Mouse (Mus musculus): ENCODE measurements at regions not wholly inside any gene's neighbourhood (a gene's known extent, or its start where the extent isn't known, plus 50 kb on each side); places are given as distances from the start of the nearest gene placed in this dataset.

DNA sequence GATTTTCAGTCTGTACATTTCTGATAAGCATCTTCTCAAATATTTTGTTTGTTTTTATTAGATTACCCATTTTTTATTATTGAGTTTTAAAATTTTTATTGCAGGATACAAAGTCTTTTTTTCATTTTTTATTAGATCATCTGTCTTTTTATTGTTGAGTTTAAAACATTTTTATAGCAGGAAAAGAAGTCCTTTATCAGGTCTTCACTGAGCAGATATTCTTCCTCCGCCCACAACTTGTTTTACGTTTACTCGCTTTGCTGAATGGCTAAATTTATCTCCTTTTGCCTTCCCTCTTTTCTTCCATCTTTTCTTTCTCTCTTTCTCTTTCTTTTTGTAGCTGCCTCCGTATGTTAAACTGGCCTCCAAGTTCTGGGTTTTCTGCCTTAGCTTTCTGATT lies 721.5 kb downstream of the Adgrl2 start:
- DNase-seq (ENCODE audit: extremely low spot score in 1 of 2, low spot score in 2 of 2) = no peak
- intact Hi-C loops (cut with DNase I) = no loop called here

DNA sequence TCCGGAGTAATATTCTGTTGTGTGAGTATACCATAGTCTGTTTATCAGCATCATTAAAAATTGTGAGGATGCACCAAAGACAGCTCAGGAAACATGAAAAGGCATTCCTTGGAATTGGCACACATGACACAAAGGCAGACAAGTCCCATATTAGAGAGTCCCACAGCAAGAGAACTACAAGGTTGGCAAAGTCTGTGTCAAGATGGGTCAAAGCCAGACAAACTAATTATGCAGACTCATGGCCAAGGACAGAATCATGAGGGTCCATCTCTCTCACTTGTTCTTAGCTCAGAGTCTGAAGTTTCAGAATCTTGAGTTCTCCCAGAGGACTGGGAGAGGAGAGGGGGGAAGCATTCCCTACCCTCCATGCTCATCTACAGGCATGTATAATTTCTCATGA lies 731.1 kb downstream of the Adgrl2 start:
- DNase-seq (ENCODE audit: extremely low spot score in 1 of 2, low spot score in 2 of 2) = no peak
- intact Hi-C loops (cut with DNase I) = no loop called here

DNA sequence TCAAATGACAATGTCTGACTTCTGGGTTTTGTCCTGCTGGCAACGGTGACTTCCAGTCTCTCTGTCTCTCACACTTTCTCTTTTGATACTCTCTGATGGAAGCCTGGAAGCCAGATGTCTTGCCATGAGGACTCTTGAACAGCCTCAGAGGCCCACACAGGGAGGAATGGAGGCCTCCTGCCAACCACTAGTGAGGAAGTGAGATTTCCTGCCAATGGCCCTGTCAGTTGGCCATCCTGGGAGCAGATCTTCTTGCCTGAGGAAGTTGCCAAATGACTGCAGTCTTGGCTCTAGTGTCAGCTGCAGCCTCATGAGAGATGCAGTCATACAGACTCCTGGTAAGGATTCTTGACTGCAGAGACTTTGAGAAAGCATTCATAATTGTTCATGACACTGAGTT lies 741.7 kb downstream of the Adgrl2 start:
- DNase-seq (ENCODE audit: extremely low spot score in 1 of 2, low spot score in 2 of 2) = peak; percentile 22 to 23
- intact Hi-C loops (cut with DNase I) = no loop called here

DNA sequence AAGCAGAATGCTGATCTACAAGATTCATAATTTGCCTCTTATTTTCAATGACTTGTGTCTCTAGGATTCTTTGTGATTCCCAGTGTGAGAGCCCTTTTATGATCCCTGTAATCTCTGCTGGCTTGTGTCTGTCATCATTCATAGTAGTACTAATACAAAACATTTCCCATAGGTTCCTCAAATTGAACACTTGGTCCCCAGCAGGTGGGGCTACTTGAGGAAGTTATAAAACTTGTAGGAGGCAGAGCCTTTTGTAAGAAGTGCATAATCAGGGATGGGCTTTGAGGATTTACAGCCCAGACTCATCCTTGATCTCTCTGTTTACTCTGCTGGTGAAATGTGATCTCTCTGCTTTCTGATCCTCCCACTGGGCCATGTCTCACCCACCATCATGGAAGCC lies 743.6 kb downstream of the Adgrl2 start:
- intact Hi-C loops (cut with DNase I) = no loop called here

DNA sequence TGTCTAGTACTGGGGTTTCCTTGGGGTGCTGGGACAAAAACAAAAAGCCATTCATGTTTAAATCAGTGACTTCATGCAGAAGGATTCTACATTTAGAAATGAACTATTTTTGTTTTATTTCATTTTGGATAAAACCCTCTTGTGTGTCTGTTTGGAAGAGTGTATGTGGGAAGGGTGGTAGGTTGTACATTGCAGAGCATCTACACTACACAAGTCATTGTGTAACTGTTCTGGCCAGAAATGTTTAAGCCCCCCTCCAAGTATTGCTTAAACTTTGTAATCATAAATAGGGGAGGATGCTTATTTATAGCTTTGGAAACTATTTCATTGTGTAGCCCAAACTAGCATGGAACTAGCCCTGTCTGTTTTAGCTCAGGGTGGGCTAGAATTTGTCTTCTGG lies 752.3 kb downstream of the Adgrl2 start:
- DNase-seq (ENCODE audit: extremely low spot score in 1 of 2, low spot score in 2 of 2) = no peak

More for the DNA sequence above, 743.6 kb downstream of the Adgrl2 start:
- no peak for DNase-seq (ENCODE audit: extremely low spot score in 1 of 2, low spot score in 2 of 2)

DNA sequence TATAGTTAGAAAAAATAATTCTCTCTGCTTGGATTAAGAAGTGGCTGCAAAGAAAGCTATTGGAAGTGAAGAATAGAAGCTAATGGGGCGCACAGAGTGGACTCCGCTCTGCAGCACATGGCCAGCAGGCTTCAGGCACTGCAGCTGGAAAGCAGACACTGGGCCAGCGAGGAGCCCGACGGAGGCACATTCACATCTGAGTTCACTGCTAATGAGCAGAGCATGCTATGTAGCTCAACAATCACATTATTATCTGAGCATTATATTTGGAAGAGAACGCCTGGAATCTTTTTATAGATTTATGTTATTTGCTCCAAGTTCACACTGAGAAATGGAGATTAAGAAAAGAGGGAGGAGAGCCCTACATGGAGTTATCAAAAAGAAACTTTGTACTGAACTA lies 752.8 kb downstream of the Adgrl2 start:
- no peak for DNase-seq (ENCODE audit: extremely low spot score in 1 of 2, low spot score in 2 of 2)
- intact Hi-C loops (cut with DNase I) = no loop called here

More for the DNA sequence above, 752.3 kb downstream of the Adgrl2 start:
- intact Hi-C loops (cut with DNase I) = no loop called here

DNA sequence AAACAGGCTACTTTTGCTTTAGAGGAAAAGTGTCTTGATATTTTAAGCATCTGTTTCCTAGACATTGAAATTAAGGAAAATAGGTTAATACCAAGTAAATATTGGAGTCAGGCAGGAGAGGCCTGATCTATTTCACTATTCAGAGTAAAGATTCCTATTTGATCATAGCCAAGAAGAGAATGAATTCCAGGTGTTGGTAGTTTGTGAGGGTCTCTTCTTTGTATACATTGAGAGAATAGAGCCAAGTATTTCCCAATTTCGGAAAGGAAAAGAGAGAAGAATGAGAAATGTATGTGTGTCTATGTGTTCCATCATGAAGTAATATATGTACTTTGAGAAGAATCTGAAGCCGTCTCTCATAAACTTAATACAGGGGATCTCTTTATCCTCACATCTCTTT lies 756.7 kb downstream of the Adgrl2 start:
- DNase-seq (ENCODE audit: extremely low spot score in 1 of 2, low spot score in 2 of 2) = no peak
- intact Hi-C loops (cut with DNase I) = no loop called here

DNA sequence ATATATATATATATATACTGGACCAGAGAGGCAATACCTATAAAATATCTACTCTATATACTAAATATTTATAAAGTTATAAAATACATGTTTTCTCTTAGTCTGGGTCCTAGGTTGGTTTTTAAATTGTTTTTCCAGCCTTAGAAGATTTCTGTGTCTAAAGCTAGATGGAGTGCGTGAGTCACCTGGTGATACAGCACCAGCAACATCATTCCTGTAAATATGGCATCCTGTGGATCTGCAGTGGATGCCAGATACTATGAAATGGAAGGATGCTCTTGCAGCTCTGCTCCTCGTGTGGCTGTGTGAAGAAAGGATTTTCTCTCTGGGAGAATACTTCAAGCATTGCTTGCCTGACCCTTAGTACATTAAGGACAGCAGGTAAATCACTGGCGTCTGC lies 761.2 kb downstream of the Adgrl2 start:
- no peak for DNase-seq (ENCODE audit: extremely low spot score in 1 of 2, low spot score in 2 of 2)
- intact Hi-C loops (cut with DNase I) = no loop called here

DNA sequence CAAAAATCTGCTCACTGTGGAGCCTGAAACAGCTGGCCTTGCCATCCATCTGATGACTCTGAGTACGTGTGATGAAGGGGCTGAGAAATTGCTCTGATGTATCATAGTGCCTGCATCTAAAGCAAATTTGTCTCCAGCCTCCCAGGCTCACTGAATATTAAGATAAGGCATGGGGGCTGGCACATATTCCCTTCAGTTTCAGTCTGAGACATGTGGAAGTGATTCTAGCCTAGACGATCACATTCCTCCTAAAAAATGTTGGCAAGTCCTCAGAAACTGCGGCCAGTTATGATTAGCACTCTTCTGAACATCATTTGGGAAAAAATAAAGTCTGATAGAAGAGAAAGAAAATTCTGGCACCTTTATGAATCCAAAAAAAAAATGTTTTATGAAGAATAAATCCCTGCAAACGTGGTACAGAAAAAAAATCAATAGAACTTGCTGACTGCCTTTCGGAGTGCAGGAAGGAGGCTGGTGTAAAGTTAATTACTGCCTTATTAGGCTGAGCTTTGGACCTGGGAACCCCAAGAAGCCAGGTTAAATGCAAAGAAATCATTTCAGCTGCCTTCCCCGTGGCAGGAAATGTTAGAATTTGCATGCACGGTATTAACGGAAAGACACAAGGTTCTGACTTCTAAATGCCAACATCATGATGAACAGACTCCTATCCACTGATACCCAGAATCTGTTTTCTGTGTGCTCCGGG lies 762.2 kb downstream of the Adgrl2 start:
- DNase-seq (ENCODE audit: extremely low spot score in 1 of 2, low spot score in 2 of 2) = no peak
- intact Hi-C loops (cut with DNase I) = no loop called here

DNA sequence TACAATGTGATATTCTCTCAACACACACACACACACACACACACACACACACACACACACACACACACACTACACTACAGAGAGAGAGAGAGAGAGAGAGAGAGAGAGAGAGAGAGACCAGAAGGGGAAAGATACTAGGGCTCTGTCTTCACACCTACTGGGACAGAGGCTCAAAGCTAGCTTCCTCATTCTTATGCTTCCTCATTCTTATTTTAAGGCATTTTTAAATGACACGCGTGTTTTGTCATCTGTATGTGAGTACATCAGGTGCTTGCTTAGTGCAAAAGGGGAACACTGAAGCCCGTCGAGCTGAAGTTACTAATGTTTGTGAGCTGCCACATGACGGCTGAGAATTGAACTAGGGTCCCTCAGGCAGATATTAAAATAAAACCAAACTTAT lies 769.5 kb downstream of the Adgrl2 start:
- intact Hi-C loops (cut with DNase I) = no loop called here
- DNase-seq (ENCODE audit: extremely low spot score in 1 of 2, low spot score in 2 of 2) = no peak

DNA sequence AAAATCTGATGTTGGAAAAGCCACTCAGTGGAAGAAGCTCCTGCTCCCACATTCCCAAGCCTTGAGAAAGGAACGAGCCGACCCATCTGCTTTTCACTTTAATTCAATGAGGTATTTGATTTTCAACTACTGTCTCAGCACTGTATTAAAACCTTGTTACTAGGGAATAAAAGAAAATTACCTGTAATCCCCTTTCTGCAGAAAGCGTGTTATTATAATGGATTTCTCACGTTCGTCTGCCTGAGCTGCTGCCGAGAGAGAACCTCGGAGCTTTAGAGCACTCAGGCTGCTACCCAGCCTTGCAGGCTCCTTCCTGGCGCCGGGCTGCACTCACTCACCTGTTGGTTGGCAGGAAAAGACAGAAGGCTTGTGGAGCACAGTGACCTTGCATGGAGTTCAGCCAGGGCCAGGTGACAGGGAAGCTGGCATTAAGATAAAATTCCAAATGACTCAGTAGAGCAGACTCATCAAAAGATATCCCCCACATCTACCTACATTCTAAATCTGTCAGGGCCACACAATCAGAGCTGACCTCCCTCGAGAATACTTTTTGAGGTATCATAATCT lies 770.2 kb downstream of the Adgrl2 start:
- intact Hi-C loops (cut with DNase I) = no loop called here

DNA sequence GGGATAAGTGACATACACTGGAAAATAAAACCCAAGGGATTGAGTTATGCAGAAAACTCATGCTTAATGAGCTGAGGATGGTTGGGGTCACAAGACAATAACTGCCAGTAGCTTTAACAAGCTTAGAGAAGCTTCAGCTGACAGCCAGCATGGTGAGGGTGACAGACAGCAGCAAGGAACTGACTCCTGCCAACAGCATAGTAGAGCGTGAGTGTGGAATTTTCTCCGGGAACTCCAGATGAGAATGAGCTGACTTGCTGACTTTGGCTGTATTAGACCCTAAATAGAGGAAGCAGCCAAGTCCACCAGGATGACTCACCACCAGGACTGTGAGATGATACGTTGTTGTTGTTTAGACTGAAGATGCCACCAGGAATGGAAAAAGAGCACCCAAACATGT lies 788.2 kb downstream of the Adgrl2 start:
- intact Hi-C loops (cut with DNase I) = no loop called here
- no peak for DNase-seq (ENCODE audit: extremely low spot score in 1 of 2, low spot score in 2 of 2)

More for the DNA sequence above, 770.2 kb downstream of the Adgrl2 start:
- no peak for DNase-seq (ENCODE audit: extremely low spot score in 1 of 2, low spot score in 2 of 2)

DNA sequence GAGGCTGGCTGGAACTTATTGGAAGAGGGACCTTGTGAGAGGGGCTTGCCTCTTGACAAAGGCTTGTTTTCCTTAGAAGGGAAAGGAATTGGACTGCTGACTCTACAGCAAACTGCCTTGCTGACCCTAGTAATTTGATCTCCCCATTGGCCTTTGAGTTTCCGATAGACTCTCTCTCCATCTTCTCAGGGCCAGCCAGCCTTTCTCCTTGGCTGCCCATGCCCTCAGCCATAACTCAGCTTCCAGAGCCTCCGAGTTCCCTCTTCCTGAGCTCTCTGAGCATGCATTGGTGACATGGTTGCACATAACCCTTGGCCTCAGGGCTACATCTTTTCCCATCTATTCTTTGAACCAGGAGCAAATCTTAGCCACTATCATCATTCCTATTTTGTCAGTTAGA lies 803.7 kb downstream of the Adgrl2 start:
- intact Hi-C loops (cut with DNase I) = no loop called here

DNA sequence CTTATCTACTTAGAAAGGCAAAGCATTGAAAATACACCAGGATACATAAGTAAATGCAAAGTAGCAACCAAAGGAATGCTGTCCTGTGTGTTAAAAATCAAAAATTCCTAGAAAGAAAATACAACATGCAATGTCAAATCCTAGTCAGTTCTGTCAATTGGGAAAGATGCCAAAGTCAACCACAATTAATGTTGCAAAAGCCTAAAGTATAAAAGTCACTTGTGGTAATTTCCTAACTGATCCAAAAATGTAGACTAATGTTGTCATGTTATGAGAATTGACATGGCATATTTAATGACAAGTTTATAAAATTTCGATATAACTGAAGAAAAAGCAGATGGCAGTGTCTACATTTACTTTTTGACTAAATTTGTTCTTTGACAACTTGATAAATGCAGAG lies 822.8 kb downstream of the Adgrl2 start:
- DNase-seq (ENCODE audit: extremely low spot score in 1 of 2, low spot score in 2 of 2) = no peak
- intact Hi-C loops (cut with DNase I) = no loop called here

More for the DNA sequence above, 803.7 kb downstream of the Adgrl2 start:
- no peak for DNase-seq (ENCODE audit: extremely low spot score in 1 of 2, low spot score in 2 of 2)

DNA sequence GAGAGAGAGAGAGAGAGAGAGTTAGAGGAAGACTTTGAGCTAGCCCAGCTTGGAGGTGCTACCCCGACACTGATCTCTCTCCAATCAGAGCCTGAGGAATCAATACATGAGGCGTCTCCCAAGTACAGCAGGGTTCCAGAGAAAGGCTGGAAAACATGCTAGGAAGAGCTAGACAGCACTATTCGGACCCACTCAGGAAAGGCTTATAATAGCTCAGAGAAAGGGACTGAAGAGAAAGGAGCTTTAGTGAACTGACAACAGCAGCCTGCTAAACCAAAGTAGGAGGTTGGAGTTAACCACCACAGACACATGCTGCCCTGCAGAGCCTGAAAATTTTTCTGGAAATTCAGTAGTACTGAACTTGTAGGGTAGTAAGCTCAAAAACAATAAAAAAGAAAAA lies 831.3 kb downstream of the Adgrl2 start:
- DNase-seq (ENCODE audit: extremely low spot score in 1 of 2, low spot score in 2 of 2) = no peak
- intact Hi-C loops (cut with DNase I) = no loop called here

DNA sequence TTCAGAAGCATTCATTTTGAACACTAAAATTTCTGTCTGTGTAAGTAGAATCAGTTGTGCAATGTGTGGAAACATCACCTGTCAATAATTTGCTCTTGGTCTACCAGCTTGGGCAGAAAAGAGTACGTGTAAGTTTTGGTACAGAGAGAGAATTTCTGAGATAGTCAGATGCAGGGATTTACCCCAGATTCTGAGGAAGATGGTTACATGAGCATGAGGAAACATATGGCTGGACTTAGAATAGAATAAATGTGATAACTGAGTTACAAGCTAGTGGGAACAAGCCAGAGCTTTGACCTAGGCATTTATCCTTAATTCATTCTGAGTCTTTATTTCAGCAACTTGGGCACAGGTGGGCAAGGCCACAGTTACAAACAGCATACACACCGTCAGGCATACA lies 831.8 kb downstream of the Adgrl2 start:
- DNase-seq (ENCODE audit: extremely low spot score in 1 of 2, low spot score in 2 of 2) = no peak
- intact Hi-C loops (cut with DNase I) = no loop called here

DNA sequence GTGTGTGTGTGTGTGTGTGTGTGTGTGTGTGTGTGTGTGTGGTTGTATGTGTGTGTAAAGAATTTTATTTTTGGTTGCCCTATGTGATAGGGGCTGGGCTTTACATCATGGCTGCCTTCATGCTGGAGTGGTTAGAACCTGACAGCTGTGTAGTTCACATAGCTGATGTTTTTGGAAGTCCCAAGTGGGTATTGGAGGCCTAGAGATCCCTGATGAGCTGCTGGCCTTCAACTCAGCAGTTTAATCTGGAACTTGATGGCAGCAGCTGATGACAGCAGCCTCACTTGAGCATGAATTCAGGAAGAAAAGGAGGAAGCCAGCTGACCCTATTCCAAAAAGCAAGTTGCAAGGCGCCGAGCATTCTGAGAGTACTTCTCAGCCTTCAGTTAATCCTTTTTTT lies 846.6 kb downstream of the Adgrl2 start:
- no peak for DNase-seq (ENCODE audit: extremely low spot score in 1 of 2, low spot score in 2 of 2)
- intact Hi-C loops (cut with DNase I) = no loop called here

DNA sequence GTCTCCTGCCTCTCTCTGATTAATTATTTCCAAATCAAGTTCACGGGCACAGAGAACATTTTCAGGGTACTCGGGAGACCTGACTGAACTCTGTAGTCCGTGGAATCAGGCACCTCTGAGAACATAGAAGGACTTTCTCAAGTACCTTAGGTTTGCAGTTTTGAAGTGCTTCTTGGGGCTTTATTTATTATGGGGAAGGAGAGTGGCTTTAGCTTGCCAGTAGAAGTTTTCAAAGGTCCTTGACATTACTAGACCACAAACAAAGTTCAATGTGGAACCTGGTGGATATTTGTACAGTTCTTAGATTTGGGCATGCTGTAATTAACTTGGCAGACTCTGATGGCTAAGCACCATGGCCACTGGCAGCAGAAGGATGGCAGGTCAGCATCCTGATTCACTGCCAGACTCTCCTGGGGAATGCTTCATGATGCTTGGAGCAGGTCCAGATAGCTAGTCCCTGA lies 853.5 kb downstream of the Adgrl2 start:
- no peak for DNase-seq (ENCODE audit: extremely low spot score in 1 of 2, low spot score in 2 of 2)
- intact Hi-C loops (cut with DNase I) = no loop called here

DNA sequence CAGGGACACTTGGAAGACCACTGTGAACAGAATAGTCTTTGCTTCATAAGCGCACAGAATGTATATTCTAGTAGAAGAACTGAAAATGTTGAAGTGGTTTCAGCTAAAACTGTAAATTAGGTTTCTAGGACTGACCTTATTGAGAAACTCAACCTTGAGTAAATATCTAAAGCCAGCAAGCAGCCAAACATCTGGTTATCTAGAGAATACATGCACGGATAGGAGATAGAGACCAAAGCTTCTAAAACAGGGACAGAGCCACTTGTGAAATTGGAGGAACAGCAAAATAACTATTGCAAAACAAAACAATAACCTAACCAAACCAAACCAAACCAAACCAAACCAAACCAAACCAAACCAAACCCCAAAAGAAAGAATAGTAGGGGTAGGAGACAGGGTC lies 855.7 kb downstream of the Adgrl2 start:
- no peak for DNase-seq (ENCODE audit: extremely low spot score in 1 of 2, low spot score in 2 of 2)
- intact Hi-C loops (cut with DNase I) = no loop called here

DNA sequence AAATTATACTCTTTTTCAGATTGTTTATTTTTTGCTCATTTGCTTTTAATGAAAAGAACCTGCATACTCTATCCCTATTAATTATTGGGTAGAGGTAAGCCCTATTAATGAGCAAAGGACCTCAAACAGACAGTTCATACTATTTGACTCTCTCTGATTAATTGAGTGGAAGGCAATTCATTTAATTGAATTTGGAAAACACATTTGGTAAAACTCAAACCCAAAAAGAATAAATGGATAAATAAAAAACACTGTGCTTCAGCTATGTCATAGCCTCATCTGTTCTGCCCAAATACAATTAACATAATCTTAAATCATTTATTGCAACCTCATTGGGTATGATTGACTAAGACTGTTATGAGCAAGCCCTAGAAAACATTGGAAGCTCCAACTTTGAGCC lies 874.8 kb downstream of the Adgrl2 start:
- intact Hi-C loops (cut with DNase I) = no loop called here
- no peak for DNase-seq (ENCODE audit: extremely low spot score in 1 of 2, low spot score in 2 of 2)

DNA sequence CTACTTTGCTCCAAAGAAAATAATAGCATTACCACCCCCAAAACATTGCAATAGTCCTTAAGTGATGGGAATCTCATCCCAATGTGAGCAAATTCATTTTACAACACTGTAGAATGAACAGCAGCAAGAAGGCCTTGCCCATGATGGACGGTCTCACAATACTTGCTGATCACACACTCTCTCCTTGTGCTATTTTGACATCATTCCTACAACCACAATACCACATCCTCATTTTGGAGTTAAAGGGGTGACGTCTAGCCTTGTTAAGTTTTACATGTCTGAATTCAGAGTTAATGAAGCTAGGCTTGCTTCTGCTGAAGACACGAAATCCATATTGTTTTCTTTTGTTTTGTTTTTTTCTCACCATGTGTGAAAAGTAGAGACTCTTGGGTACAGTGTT lies 878.2 kb downstream of the Adgrl2 start:
- no peak for DNase-seq (ENCODE audit: extremely low spot score in 1 of 2, low spot score in 2 of 2)
- intact Hi-C loops (cut with DNase I) = no loop called here

Data from left cerebral cortex, postnatal 10 days (tissue).